Mouse (Mus musculus): ENCODE data around the gene Repin1. TPM values are rescaled to one million over a fixed set of nuclear protein-coding genes. Genes with fewer than 3 reads are reported as not detected.
A peak's percentile ranks its signal among the peaks of the same experiment; 100 is the strongest.

Repin1 gene
- polyA plus RNA-seq, 1 experiment from 2014 or later: 23.4 TPM

- H3K9ac ChIP-seq (ENCODE audit: low read depth, low read length): no peak overlapping the region
- peaks cover 22% of the 10 kb centered on the region for H3K27me3 ChIP-seq (replicated peaks; ENCODE audit: control insufficient read depth, insufficient read depth, low read length)
- no peak overlapping the region for H3K27ac ChIP-seq (replicated peaks; ENCODE audit: low read depth, low read length)
- no peak for DNase-seq (ENCODE audit: low spot score)
- H3K4me2 ChIP-seq (ENCODE audit: low read depth, low read length): no peak overlapping the region
- H3K36me3 ChIP-seq (ENCODE audit: control insufficient read depth, insufficient read depth, low read length): peaks cover 26% of the 10 kb centered on the region
- no peak overlapping the region for H3K4me3 ChIP-seq (ENCODE audit: low read depth, low read length)
- WGBS: 26% methylated on average over 1 of the region's 1 CpGs
- H3K4me1 ChIP-seq (ENCODE audit: control insufficient read depth, insufficient read depth, low read length): 0 out of 2 replicates have a peak, but pooled peaks cover 5% of the 10 kb centered on the region
- H3K9me3 ChIP-seq (ENCODE audit: control insufficient read depth, low read length): no peaks in the 10 kb centered on the region
- ATAC-seq (ENCODE audit: low read depth): no peak
These were observed 29.8 kb downstream of the Repin1 start for GRCm38 (mm10) chr6:48623460-48623859.

GRCm38 (mm10) chr6:48626464-48626863 is 32.8 kb downstream of the Repin1 start, which contains the start of gene AI854703:
Gene AI854703 (plus strand): TSS chr6:48626764.
- Histone ChIP-seq H3K27ac (replicated peaks; ENCODE audit: low read depth, low read length) (no peak within 1 kb of the TSS), H3K9me3 (ENCODE audit: control insufficient read depth, low read length) (no peaks in the 10 kb centered on the region), H3K4me2 (ENCODE audit: low read depth, low read length) (peak within 1 kb of the TSS; percentile 92), H3K27me3 (replicated peaks; ENCODE audit: control insufficient read depth, insufficient read depth, low read length) (peaks cover 40% of the 10 kb centered on the region), H3K36me3 (ENCODE audit: control insufficient read depth, insufficient read depth, low read length) (no peaks in the 10 kb centered on the region), H3K9ac (ENCODE audit: low read depth, low read length) (peak within 1 kb of the TSS; percentile 62), H3K4me1 (ENCODE audit: control insufficient read depth, insufficient read depth, low read length) (peaks cover 8% of the 10 kb centered on the region; the same call in 1 of the 2 replicates), H3K4me3 (ENCODE audit: low read depth, low read length) (peak within 1 kb of the TSS; percentile 50)
- WGBS: 20% methylated on average over 8 of the region's 8 CpGs
- ATAC-seq (ENCODE audit: low read depth) (no peak), DNase-seq (ENCODE audit: low spot score) (no peak)

GRCm38 (mm10) chr6:48626984-48627383 is 33.3 kb downstream of the Repin1 start:
- peak overlapping the region; percentile 62 for H3K9ac ChIP-seq (ENCODE audit: low read depth, low read length)
- peak; percentile 55; the same call in 1 of the 2 replicates for ATAC-seq (ENCODE audit: low read depth)
- no peaks in the 10 kb centered on the region for H3K36me3 ChIP-seq (ENCODE audit: control insufficient read depth, insufficient read depth, low read length)
- H3K4me2 ChIP-seq (ENCODE audit: low read depth, low read length): peak overlapping the region; percentile 92
- peak overlapping the region; percentile 50 for H3K4me3 ChIP-seq (ENCODE audit: low read depth, low read length)
- no peaks in the 10 kb centered on the region for H3K9me3 ChIP-seq (ENCODE audit: control insufficient read depth, low read length)
- WGBS: under 1% methylated on average over 29 of the region's 32 CpGs
- peaks cover 40% of the 10 kb centered on the region for H3K27me3 ChIP-seq (replicated peaks; ENCODE audit: control insufficient read depth, insufficient read depth, low read length)
- no peak overlapping the region for H3K27ac ChIP-seq (replicated peaks; ENCODE audit: low read depth, low read length)
- peaks cover 8% of the 10 kb centered on the region; the same call in 1 of the 2 replicates for H3K4me1 ChIP-seq (ENCODE audit: control insufficient read depth, insufficient read depth, low read length)
- peak; percentile 73 for DNase-seq (ENCODE audit: low spot score)

GRCm38 (mm10) chr6:48627511-48627924 is 33.8 kb downstream of the Repin1 start:
- peaks cover 40% of the 10 kb centered on the region for H3K27me3 ChIP-seq (replicated peaks; ENCODE audit: control insufficient read depth, insufficient read depth, low read length)

GRCm38 (mm10) chr6:48628377-48628776 is 34.7 kb downstream of the Repin1 start:
- H3K9me3 ChIP-seq (ENCODE audit: control insufficient read depth, low read length): no peaks in the 10 kb centered on the region
- DNase-seq (ENCODE audit: low spot score) (no peak), ATAC-seq (ENCODE audit: low read depth) (no peak)

More at GRCm38 (mm10) chr6:48627511-48627924, 33.8 kb downstream of the Repin1 start:
- peak overlapping the region; percentile 92 for H3K4me2 ChIP-seq (ENCODE audit: low read depth, low read length)
- no peak overlapping the region for H3K27ac ChIP-seq (replicated peaks; ENCODE audit: low read depth, low read length)
- WGBS: 3% methylated on average over 7 of the region's 7 CpGs
- no peaks in the 10 kb centered on the region for H3K36me3 ChIP-seq (ENCODE audit: control insufficient read depth, insufficient read depth, low read length)
- peak overlapping the region; percentile 50 for H3K4me3 ChIP-seq (ENCODE audit: low read depth, low read length)
- ATAC-seq (ENCODE audit: low read depth) (no peak), DNase-seq (ENCODE audit: low spot score) (no peak)
- peaks cover 8% of the 10 kb centered on the region; the same call in 1 of the 2 replicates for H3K4me1 ChIP-seq (ENCODE audit: control insufficient read depth, insufficient read depth, low read length)
- H3K9ac ChIP-seq (ENCODE audit: low read depth, low read length): peak overlapping the region; percentile 62
- H3K9me3 ChIP-seq (ENCODE audit: control insufficient read depth, low read length): no peaks in the 10 kb centered on the region

GRCm38 (mm10) chr6:48628808-48629660 is 35.4 kb downstream of the Repin1 start:
- ATAC-seq (ENCODE audit: low read depth): peak; percentile 45; the same call in 1 of the 2 replicates
- peak; percentile 22 for DNase-seq (ENCODE audit: low spot score)
- peak overlapping the region; percentile 85 for H3K4me2 ChIP-seq (ENCODE audit: low read depth, low read length)

More at GRCm38 (mm10) chr6:48628377-48628776, 34.7 kb downstream of the Repin1 start:
- 73% methylated on average over 3 of the region's 3 CpGs for WGBS
- Histone ChIP-seq H3K36me3 (ENCODE audit: control insufficient read depth, insufficient read depth, low read length) (no peaks in the 10 kb centered on the region), H3K4me3 (ENCODE audit: low read depth, low read length) (no peak overlapping the region), H3K27me3 (replicated peaks; ENCODE audit: control insufficient read depth, insufficient read depth, low read length) (peaks cover 40% of the 10 kb centered on the region), H3K27ac (replicated peaks; ENCODE audit: low read depth, low read length) (no peak overlapping the region), H3K9ac (ENCODE audit: low read depth, low read length) (no peak overlapping the region), H3K4me2 (ENCODE audit: low read depth, low read length) (no peak overlapping the region), H3K4me1 (ENCODE audit: control insufficient read depth, insufficient read depth, low read length) (peaks cover 8% of the 10 kb centered on the region; the same call in 1 of the 2 replicates)

GRCm38 (mm10) chr6:48629661-48630034 is 36.0 kb downstream of the Repin1 start:
- no peak for DNase-seq (ENCODE audit: low spot score)
- H3K36me3 ChIP-seq (ENCODE audit: control insufficient read depth, insufficient read depth, low read length): no peaks in the 10 kb centered on the region
- H3K4me1 ChIP-seq (ENCODE audit: control insufficient read depth, insufficient read depth, low read length): peaks cover 8% of the 10 kb centered on the region; the same call in 1 of the 2 replicates
- H3K4me3 ChIP-seq (ENCODE audit: low read depth, low read length): peak overlapping the region; percentile 45
- peak; percentile 44; the same call in 1 of the 2 replicates for ATAC-seq (ENCODE audit: low read depth)
- H3K27me3 ChIP-seq (replicated peaks; ENCODE audit: control insufficient read depth, insufficient read depth, low read length): peaks cover 40% of the 10 kb centered on the region
- H3K9ac ChIP-seq (ENCODE audit: low read depth, low read length): peak overlapping the region; percentile 56
- 9% methylated on average over 8 of the region's 13 CpGs for WGBS
- peak overlapping the region; percentile 85 for H3K4me2 ChIP-seq (ENCODE audit: low read depth, low read length)
- H3K9me3 ChIP-seq (ENCODE audit: control insufficient read depth, low read length): no peaks in the 10 kb centered on the region
- no peak overlapping the region for H3K27ac ChIP-seq (replicated peaks; ENCODE audit: low read depth, low read length)

More at GRCm38 (mm10) chr6:48628808-48629660, 35.4 kb downstream of the Repin1 start:
- Histone ChIP-seq H3K9me3 (ENCODE audit: control insufficient read depth, low read length) (no peaks in the 10 kb centered on the region), H3K27me3 (replicated peaks; ENCODE audit: control insufficient read depth, insufficient read depth, low read length) (peaks cover 40% of the 10 kb centered on the region), H3K36me3 (ENCODE audit: control insufficient read depth, insufficient read depth, low read length) (no peaks in the 10 kb centered on the region), H3K4me1 (ENCODE audit: control insufficient read depth, insufficient read depth, low read length) (peaks cover 8% of the 10 kb centered on the region; the same call in 1 of the 2 replicates), H3K9ac (ENCODE audit: low read depth, low read length) (peak overlapping the region; percentile 56), H3K4me3 (ENCODE audit: low read depth, low read length) (peak overlapping the region; percentile 45), H3K27ac (replicated peaks; ENCODE audit: low read depth, low read length) (no peak overlapping the region)
- WGBS: 15% methylated on average over 18 of the region's 54 CpGs

GRCm38 (mm10) chr6:48630831-48631230 is 37.1 kb downstream of the Repin1 start:
- DNase-seq (ENCODE audit: low spot score): no peak
- Histone ChIP-seq H3K4me2 (ENCODE audit: low read depth, low read length) (no peak overlapping the region), H3K4me3 (ENCODE audit: low read depth, low read length) (no peak overlapping the region), H3K27ac (replicated peaks; ENCODE audit: low read depth, low read length) (no peak overlapping the region), H3K9me3 (ENCODE audit: control insufficient read depth, low read length) (no peaks in the 10 kb centered on the region), H3K4me1 (ENCODE audit: control insufficient read depth, insufficient read depth, low read length) (peaks cover 8% of the 10 kb centered on the region; the same call in 1 of the 2 replicates), H3K36me3 (ENCODE audit: control insufficient read depth, insufficient read depth, low read length) (no peaks in the 10 kb centered on the region), H3K27me3 (replicated peaks; ENCODE audit: control insufficient read depth, insufficient read depth, low read length) (peaks cover 40% of the 10 kb centered on the region), H3K9ac (ENCODE audit: low read depth, low read length) (no peak overlapping the region)
- WGBS: 79% methylated on average over 8 of the region's 8 CpGs
- no peak for ATAC-seq (ENCODE audit: low read depth)
